Mouse (Mus musculus): ENCODE measurements at regions not wholly inside any gene's neighbourhood (a gene's known extent, or its start where the extent isn't known, plus 50 kb on each side); places are given as distances from the start of the nearest gene placed in this dataset.

DNA sequence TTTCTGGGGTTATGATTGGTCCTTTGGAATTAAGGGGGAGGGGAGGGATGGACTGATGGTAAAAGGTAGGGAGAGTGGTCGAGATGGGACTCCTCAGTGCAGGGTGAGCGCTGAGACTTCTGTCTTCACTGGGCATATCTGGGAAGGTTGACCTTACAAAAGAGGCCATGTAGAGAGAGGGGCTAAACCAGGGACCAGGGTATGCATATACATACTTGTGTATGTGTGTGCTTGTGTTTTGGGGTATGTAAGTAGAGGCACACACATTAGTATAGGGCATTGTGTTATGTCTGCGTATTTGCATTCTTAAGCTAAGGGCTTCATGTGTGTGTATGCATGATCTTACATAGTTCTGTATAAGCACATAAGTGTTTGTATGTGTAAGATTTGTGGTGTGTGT, 105.2 kb downstream of the Tmem38b start:
- no peak for TF ChIP-seq CTCF (IDR thresholded peaks at IDR 0.05)
- no peak for TF ChIP-seq EP300 (IDR thresholded peaks at IDR 0.05)

Measured in lung, postnatal 0 days (tissue).